Mouse (Mus musculus) kidney, adult 2 months (tissue): ENCODE measurements around the gene Kdm5b.
"Not testable (repeated sequence)": the region's sequence is repeated elsewhere in the genome, so short reads cannot be mapped to it uniquely, and the experiment has no call there.

Experiments used
- CTCF ChIP-seq: fragments of 200-500 bp; conservative IDR thresholded peaks from 2 replicates; pipeline ENCODE4 v1.5.1; 2011; ENCODE audit warnings: low read depth, mild to moderate bottlenecking, control low read depth, low read length, moderate library complexity, mixed read lengths; ENCODE audit not compliant: insufficient read depth, insufficient read length
- POLR2A ChIP-seq: fragments of 200-500 bp; IDR thresholded peaks from one replicate; pipeline ENCODE4 v1.6.1; 2011; ENCODE audit warnings: low read depth, low read length, control low read depth

DNA sequence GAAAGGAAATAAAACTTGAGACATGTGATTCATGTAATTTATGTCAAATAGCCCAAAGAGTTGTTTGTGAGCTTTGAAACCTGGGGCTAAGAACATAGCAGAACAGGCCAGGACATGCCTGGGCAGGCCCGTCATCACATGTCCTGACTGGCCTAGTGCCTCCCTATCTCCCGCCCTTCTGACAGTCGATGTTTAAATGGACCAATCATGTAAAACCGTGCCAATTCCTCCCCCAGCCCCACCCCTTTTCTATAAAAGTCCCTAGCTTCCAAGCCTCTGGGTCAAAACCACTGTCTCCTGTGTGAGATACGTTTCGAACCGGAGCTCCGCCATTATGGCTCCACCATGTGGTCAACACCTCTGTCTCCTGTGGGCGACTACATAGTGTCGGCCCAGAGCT is 26.3 kb upstream of the Kdm5b start:
- TF ChIP-seq CTCF, POLR2A: not testable (repeated sequence)
